Mouse (Mus musculus) MEL (cell line): ENCODE data around the gene Iqsec1. TPM values are rescaled to one million over a fixed set of nuclear protein-coding genes. Genes with fewer than 3 reads are reported as not detected.

Experiments
- DNase-seq: peaks from one replicate; pipeline ENCODE4 v3.0.0; 2011; ENCODE audit warnings: low read depth, low spot score
- H3K27ac ChIP-seq: 2 replicates; pipeline ENCODE4 v1.5.1; 2012; ENCODE audit warnings: low read depth, mild to moderate bottlenecking, control low read depth, low read length, moderate library complexity; ENCODE audit not compliant: control insufficient read depth
- H3K27me3 ChIP-seq, 2 experiments: fragments of 150-350 bp in 1 of 2; sonication (generic) in 1 of 2; 2 replicates each; pipeline ENCODE4 v1.6.1; 2012; ENCODE audit warnings: low read length in 2 of 2, mild to moderate bottlenecking in 2 of 2, improper control_type of control experiment in 1 of 2, moderate library complexity in 1 of 2; ENCODE audit not compliant: insufficient read depth in 2 of 2, control insufficient read depth in 1 of 2
- H3K36me3 ChIP-seq, 2 experiments: 2 replicates each; pipeline ENCODE4 v1.6.1; 2012 to 2014; ENCODE audit warnings: low read length in 2 of 2, improper control_type of control experiment in 1 of 2, inconsistent platforms in 1 of 2, mild to moderate bottlenecking in 1 of 2; ENCODE audit not compliant: insufficient read depth in 2 of 2, control insufficient read depth in 1 of 2
- H3K4me1 ChIP-seq, 2 experiments: fragments of 150-350 bp in 1 of 2; sonication (generic) in 1 of 2; 2 replicates each; pipeline ENCODE4 v1.6.1; 2012; ENCODE audit warnings: low read length in 2 of 2, improper control_type of control experiment in 1 of 2, mild to moderate bottlenecking in 1 of 2; ENCODE audit not compliant: insufficient read depth in 2 of 2, control insufficient read depth in 1 of 2
- H3K4me3 ChIP-seq, 2 experiments: fragments of 150-350 bp in 1 of 2; sonication (generic) in 1 of 2; 2 replicates each; pipeline ENCODE4 v1.5.1; 2012; ENCODE audit warnings: low read depth in 2 of 2, low read length in 2 of 2, mild to moderate bottlenecking in 2 of 2, moderate library complexity in 2 of 2, control low read depth in 1 of 2, improper control_type of control experiment in 1 of 2; ENCODE audit not compliant: control insufficient read depth in 1 of 2, insufficient read depth in 1 of 2
- H3K79me2 ChIP-seq: 2 replicates; pipeline ENCODE4 v1.6.1; 2012; ENCODE audit warnings: mild to moderate bottlenecking, low read length, moderate library complexity; ENCODE audit not compliant: control insufficient read depth, poor library complexity, insufficient read depth
- H3K9ac ChIP-seq: 2 replicates; pipeline ENCODE4 v1.6.1; 2012; ENCODE audit warnings: low read depth, mild to moderate bottlenecking, control low read depth, low read length, moderate library complexity; ENCODE audit not compliant: control insufficient read depth, poor library complexity, severe bottlenecking
- H3K9me3 ChIP-seq: fragments of 150-350 bp; sonication (generic); replicated peaks from 2 replicates; pipeline ENCODE4 v1.6.1; 2012; ENCODE audit warnings: mild to moderate bottlenecking, low read length, improper control_type of control experiment, moderate library complexity; ENCODE audit not compliant: insufficient read depth
- BHLHE40 ChIP-seq: IDR thresholded peaks from 2 replicates; pipeline ENCODE4 v1.6.1; 2012; ENCODE audit warnings: low read depth, mild to moderate bottlenecking, inconsistent platforms, low read length, improper control_type of control experiment, borderline replicate concordance
- CHD1 ChIP-seq: IDR thresholded peaks from 2 replicates; pipeline ENCODE4 v1.6.1; 2012; ENCODE audit warnings: low read depth, mild to moderate bottlenecking, inconsistent platforms, low read length, improper control_type of control experiment
- CTCF ChIP-seq, 3 experiments: IDR thresholded peaks in 2 of 3; conservative IDR thresholded peaks in 1 of 3; 2 replicates each; pipeline ENCODE4 v1.5.1; 2011 to 2012; ENCODE audit warnings: low read length in 3 of 3, low read depth in 2 of 3, mild to moderate bottlenecking in 2 of 3, improper control_type of control experiment in 1 of 3, inconsistent platforms in 1 of 3, mixed read lengths in 1 of 3, moderate library complexity in 1 of 3; ENCODE audit not compliant: control insufficient read depth in 1 of 3, insufficient read depth in 1 of 3, poor library complexity in 1 of 3, severe bottlenecking in 1 of 3
- E2F4 ChIP-seq: IDR thresholded peaks from 2 replicates; pipeline ENCODE4 v1.6.1; 2011; ENCODE audit warnings: low read depth, low read length, improper control_type of control experiment, borderline replicate concordance
- GABPA ChIP-seq: IDR thresholded peaks from 2 replicates; pipeline ENCODE4 v1.6.1; 2012; ENCODE audit warnings: low read depth, mild to moderate bottlenecking, inconsistent platforms, low read length, improper control_type of control experiment, moderate library complexity
- HCFC1 ChIP-seq: IDR thresholded peaks from 2 replicates; pipeline ENCODE4 v1.6.1; 2012; ENCODE audit warnings: low read depth, mild to moderate bottlenecking, inconsistent platforms, low read length, improper control_type of control experiment, moderate library complexity
- KAT2A ChIP-seq: conservative IDR thresholded peaks from 2 replicates; pipeline ENCODE4 v1.6.1; 2012; ENCODE audit warnings: low read depth, low read length, improper control_type of control experiment, inconsistent platforms
- MAX ChIP-seq: IDR thresholded peaks from 2 replicates; pipeline ENCODE4 v1.6.1; 2011; ENCODE audit warnings: low read length, improper control_type of control experiment
- MEF2A ChIP-seq: IDR thresholded peaks from 2 replicates; pipeline ENCODE4 v1.6.1; 2014; ENCODE audit warnings: low read depth, mild to moderate bottlenecking, inconsistent platforms, low read length, improper control_type of control experiment; ENCODE audit not compliant: poor library complexity, insufficient replicate concordance, severe bottlenecking; ENCODE audit errors: extremely low read depth
- MXI1 ChIP-seq: IDR thresholded peaks from 2 replicates; pipeline ENCODE4 v1.6.1; 2011; ENCODE audit warnings: mild to moderate bottlenecking, low read depth, low read length, improper control_type of control experiment
- MYB ChIP-seq: IDR thresholded peaks from 2 replicates; pipeline ENCODE4 v1.6.1; 2011; ENCODE audit warnings: mild to moderate bottlenecking, low read depth, low read length, improper control_type of control experiment
- MYC ChIP-seq: IDR thresholded peaks from 2 replicates; pipeline ENCODE4 v1.6.1; 2011; ENCODE audit warnings: low read depth, mild to moderate bottlenecking, low read length, improper control_type of control experiment, moderate library complexity
- NELFE ChIP-seq: IDR thresholded peaks from 2 replicates; pipeline ENCODE4 v1.6.1; 2011; ENCODE audit warnings: low read depth, low read length, improper control_type of control experiment
- NRF1 ChIP-seq: IDR thresholded peaks from 2 replicates; pipeline ENCODE4 v1.6.1; 2014; ENCODE audit warnings: low read depth, mild to moderate bottlenecking, inconsistent platforms, low read length, improper control_type of control experiment, moderate library complexity; ENCODE audit not compliant: poor library complexity, insufficient read depth, severe bottlenecking
- POLR2A ChIP-seq, 2 experiments: IDR thresholded peaks; 2 replicates each; pipeline ENCODE4 v1.6.1; 2011 to 2012; ENCODE audit warnings: low read length in 2 of 2, mild to moderate bottlenecking in 2 of 2, control low read depth in 1 of 2, improper control_type of control experiment in 1 of 2, low read depth in 1 of 2, moderate library complexity in 1 of 2; ENCODE audit not compliant: control insufficient read depth in 1 of 2, insufficient read depth in 1 of 2, poor library complexity in 1 of 2
- POLR2AphosphoS2 ChIP-seq: IDR thresholded peaks from 2 replicates; pipeline ENCODE4 v1.6.1; 2011; ENCODE audit warnings: low read length, improper control_type of control experiment
- POLR2AphosphoS5 ChIP-seq: IDR thresholded peaks from 2 replicates; pipeline ENCODE4 v1.6.1; 2012; ENCODE audit warnings: low read depth, borderline replicate concordance, mild to moderate bottlenecking, inconsistent platforms, low read length, moderate library complexity, mixed read lengths
- RAD21 ChIP-seq: IDR thresholded peaks from 2 replicates; pipeline ENCODE4 v1.6.1; 2011; ENCODE audit warnings: mild to moderate bottlenecking, low read depth, low read length, improper control_type of control experiment
- SMC3 ChIP-seq: IDR thresholded peaks from 2 replicates; pipeline ENCODE4 v1.6.1; 2011; ENCODE audit warnings: low read depth, low read length, improper control_type of control experiment
- TAL1 ChIP-seq: IDR thresholded peaks from 2 replicates; pipeline ENCODE4 v1.6.1; 2012; ENCODE audit warnings: mild to moderate bottlenecking, inconsistent platforms, low read length, moderate library complexity, mixed read lengths
- USF1 ChIP-seq: IDR thresholded peaks from 2 replicates; pipeline ENCODE4 v1.6.1; 2014; ENCODE audit warnings: low read depth, mild to moderate bottlenecking, inconsistent platforms, low read length, improper control_type of control experiment, moderate library complexity
- ZC3H11A ChIP-seq: IDR thresholded peaks from 2 replicates; pipeline ENCODE4 v1.6.1; 2012; ENCODE audit warnings: low read depth, mild to moderate bottlenecking, inconsistent platforms, low read length, improper control_type of control experiment
- ZMIZ1 ChIP-seq: IDR thresholded peaks from 2 replicates; pipeline ENCODE4 v1.6.1; 2012; ENCODE audit warnings: low read depth, mild to moderate bottlenecking, inconsistent platforms, low read length, improper control_type of control experiment, moderate library complexity
- polyA plus RNA-seq, 2 experiments: library from polyadenylated mRNA; stranded (reverse) in 1 of 2; unstranded in 1 of 2; fragments of >175 nt in 1 of 2; fragments of >200 nt in 1 of 2; gene quantifications; 2 replicates each; pipeline versions ENCODE4 v1.2.1 to v1.2.4; 2012; ENCODE audit warnings: low replicate concordance in 2 of 2, low read depth in 1 of 2; ENCODE audit not compliant: insufficient read length in 2 of 2, insufficient read depth in 1 of 2, missing spikeins in 1 of 2
- total RNA-seq: library from RNA; depleted of rRNA; stranded (reverse); fragments of 300-350 nt; gene quantifications from 2 replicates; pipeline ENCODE4 v1.2.3, GENCODE M21; 2012

Iqsec1 gene
- total and polyA plus RNA-seq, 3 experiments: 14.8 to 73.4 (median 30.8) TPM

DNA sequence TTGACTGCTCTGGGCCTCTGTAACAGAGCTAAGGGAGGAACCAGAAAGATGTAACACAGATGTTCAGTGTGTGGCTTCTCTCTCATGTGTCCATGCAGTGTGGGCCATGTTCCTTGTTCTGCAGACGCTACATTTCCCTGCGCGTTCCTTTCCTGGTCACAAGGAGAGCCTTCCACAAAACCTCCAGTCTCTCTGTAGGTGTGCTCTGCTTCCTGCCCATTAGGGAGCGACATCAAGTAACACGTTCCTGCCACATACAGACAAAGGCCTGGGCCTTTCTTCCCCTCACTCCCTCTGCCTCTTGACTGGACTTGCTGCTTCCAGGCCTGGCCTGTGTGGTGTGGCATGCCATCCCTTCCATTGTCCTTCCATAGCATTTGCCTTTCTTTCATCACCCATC, 39.8 kb upstream of the Iqsec1 start:
- Histone ChIP-seq H3K9ac (no peak overlapping the region), H3K36me3 (peaks cover 0 to 9% of the 10 kb centered on the region in 2 experiments; a peak in 2 of 4 replicates), H3K27me3 (no peaks in the 10 kb centered on the region), H3K4me1 (no peaks in the 10 kb centered on the region), H3K4me3 (no peak overlapping the region), H3K27ac (no peak overlapping the region), H3K79me2 (no peaks in the 10 kb centered on the region), H3K9me3 (no peaks in the 10 kb centered on the region)
- TF ChIP-seq RAD21 (peak; percentile 2), ZMIZ1 (no peak), HCFC1 (no peak), MXI1 (no peak), CTCF (IDR thresholded peaks at IDR 0.05 in 2 of 3, conservative IDR thresholded peaks at IDR 0.05 in 1 of 3; ENCODE audit: control insufficient read depth in 1 of 3, insufficient read depth in 1 of 3, low read depth in 2 of 3, low read length in 3 of 3, poor library complexity in 1 of 3, severe bottlenecking in 1 of 3) (peak in 2 of 3 experiments; percentile 22 to 32; a peak in 2 of 6 replicates), POLR2AphosphoS2 (no peak), E2F4 (no peak)
- DNase-seq: peak; percentile 14

GRCm38 (mm10) chr6:91020810-91021209, 32.3 kb upstream of the Iqsec1 start:
- peaks cover 0 to 4% of the 10 kb centered on the region in 2 experiments; a peak in 2 of 4 replicates for H3K36me3 ChIP-seq
- DNase-seq: no peak
- H3K9ac ChIP-seq: no peak overlapping the region
- no peaks in the 10 kb centered on the region for H3K4me1 ChIP-seq
- H3K27ac ChIP-seq: no peak overlapping the region
- H3K4me3 ChIP-seq: no peak overlapping the region
- no peak for TF ChIP-seq USF1
- TF ChIP-seq TAL1: no peak
- TF ChIP-seq NRF1: no peak
- no peak for TF ChIP-seq GABPA
- TF ChIP-seq POLR2A (IDR thresholded peaks at IDR 0.05; ENCODE audit: control insufficient read depth in 1 of 2, insufficient read depth in 1 of 2, low read depth in 1 of 2, low read length in 2 of 2, poor library complexity in 1 of 2): no peak
- TF ChIP-seq MEF2A: no peak
- TF ChIP-seq SMC3: no peak
- no peak for TF ChIP-seq POLR2AphosphoS2
- TF ChIP-seq ZC3H11A: no peak
- no peak for TF ChIP-seq MYB
- TF ChIP-seq BHLHE40: no peak
- TF ChIP-seq POLR2AphosphoS5: no peak
- no peak for TF ChIP-seq KAT2A
- no peak for TF ChIP-seq HCFC1
- no peak for TF ChIP-seq MAX
- TF ChIP-seq NELFE: no peak
- TF ChIP-seq E2F4: no peak
- TF ChIP-seq CHD1: no peak
- TF ChIP-seq RAD21: no peak
- TF ChIP-seq MYC: no peak
- H3K79me2 ChIP-seq: no peaks in the 10 kb centered on the region
- H3K27me3 ChIP-seq: no peaks in the 10 kb centered on the region
- no peaks in the 10 kb centered on the region for H3K9me3 ChIP-seq
